Mouse (Mus musculus): ENCODE measurements around the gene Rxfp4.

- no peak for TF ChIP-seq CTCF (conservative IDR thresholded peaks at IDR 0.05; ENCODE audit: insufficient read depth, insufficient read length, low read depth, low read length)
- no peak for TF ChIP-seq POLR2A (IDR thresholded peaks at IDR 0.05; ENCODE audit: low read depth, low read length)
Measured at GRCm38 (mm10) chr3:88700247-88700646, 47.3 kb upstream of the Rxfp4 start.

Measured in kidney, adult 2 months (tissue).